Mouse (Mus musculus): ENCODE data around the gene Bicdl2. TPM values are rescaled to one million over a fixed set of nuclear protein-coding genes. Genes with fewer than 3 reads are reported as not detected.

The Bicdl2 gene
- total and polyA plus RNA-seq, 2 experiments: 0.09 TPM; not detected in 1

DNA sequence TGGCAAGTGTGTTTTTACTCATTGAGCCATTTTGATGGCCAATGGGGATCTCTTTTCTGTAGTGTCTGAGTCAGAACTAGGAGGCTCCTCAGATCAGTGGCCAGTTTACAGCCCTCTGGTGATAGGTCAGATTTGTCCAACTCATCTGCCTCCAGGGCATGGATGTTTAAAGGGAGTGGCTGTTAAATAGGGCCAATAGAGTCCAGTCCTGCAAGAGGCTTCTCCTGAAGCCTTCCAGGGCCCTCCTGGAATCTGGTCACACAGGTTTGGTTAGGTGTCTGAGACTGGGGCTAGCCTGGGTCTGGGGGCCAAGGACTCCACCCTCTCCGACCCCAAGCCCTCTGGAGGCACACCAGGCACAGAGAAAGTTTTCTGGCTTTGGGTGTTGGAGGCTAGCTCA is 34.2 kb downstream of the Bicdl2 start:
- TF ChIP-seq POLR2A (IDR thresholded peaks at IDR 0.05; ENCODE audit: extremely low read depth, insufficient read depth, low read length) (no peak), CTCF (IDR thresholded peaks at IDR 0.05; ENCODE audit: low read depth, low read length) (no peak)
- H3K27me3 ChIP-seq (ENCODE audit: control insufficient read depth, insufficient read depth, low read length): 0 out of 2 replicates have a peak, but pooled peaks cover 2% of the 10 kb centered on the region
- no peaks in the 10 kb centered on the region for H3K36me3 ChIP-seq (ENCODE audit: control insufficient read depth, insufficient read depth, low read length)
- DNase-seq (ENCODE audit: extremely low read depth, low read depth, low spot score): no peak
- WGBS: 73% methylated on average over 1 of the region's 1 CpGs
- H3K79me2 ChIP-seq (ENCODE audit: control insufficient read depth, insufficient read depth, low read length): no peaks in the 10 kb centered on the region
- no peak overlapping the region for H3K4me3 ChIP-seq (ENCODE audit: insufficient read depth, low read depth, low read length)
- no peak overlapping the region for H3K9ac ChIP-seq (ENCODE audit: low read depth, low read length)
- no peaks in the 10 kb centered on the region for H3K4me1 ChIP-seq (ENCODE audit: control insufficient read depth, insufficient read depth, low read length)
- no peak overlapping the region for H3K27ac ChIP-seq (replicated peaks; ENCODE audit: insufficient read depth, low read depth, low read length)

DNA sequence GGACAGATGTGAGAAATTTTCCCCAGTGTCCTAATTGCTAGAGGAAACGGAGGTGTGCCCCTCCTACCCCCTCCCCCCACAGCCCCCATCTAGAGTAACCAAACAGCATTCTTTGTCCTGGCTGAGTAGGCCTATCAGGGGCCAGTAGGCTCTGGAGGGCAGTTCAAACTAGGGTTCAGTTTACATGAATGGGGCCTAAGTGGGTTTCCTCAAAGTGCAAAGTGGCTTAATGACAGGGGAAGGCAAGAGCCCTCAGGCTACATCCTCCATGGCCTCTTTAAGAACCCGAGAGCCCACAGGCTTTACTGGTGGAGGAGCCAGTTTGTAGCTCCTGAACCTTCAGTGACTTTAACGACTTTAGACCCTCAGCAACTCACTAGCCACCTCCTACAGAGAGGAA is 35.5 kb downstream of the Bicdl2 start:
- 66% methylated on average over 3 of the region's 3 CpGs for WGBS
- Histone ChIP-seq H3K36me3 (ENCODE audit: control insufficient read depth, insufficient read depth, low read length) (no peaks in the 10 kb centered on the region), H3K27ac (replicated peaks; ENCODE audit: insufficient read depth, low read depth, low read length) (no peak overlapping the region), H3K27me3 (ENCODE audit: control insufficient read depth, insufficient read depth, low read length) (0 out of 2 replicates have a peak, but pooled peaks cover 2% of the 10 kb centered on the region), H3K79me2 (ENCODE audit: control insufficient read depth, insufficient read depth, low read length) (no peaks in the 10 kb centered on the region), H3K4me1 (ENCODE audit: control insufficient read depth, insufficient read depth, low read length) (no peaks in the 10 kb centered on the region), H3K9ac (ENCODE audit: low read depth, low read length) (no peak overlapping the region), H3K4me3 (ENCODE audit: insufficient read depth, low read depth, low read length) (no peak overlapping the region)
- no peak for TF ChIP-seq POLR2A (IDR thresholded peaks at IDR 0.05; ENCODE audit: extremely low read depth, insufficient read depth, low read length)
- TF ChIP-seq CTCF (IDR thresholded peaks at IDR 0.05; ENCODE audit: low read depth, low read length): no peak
- no peak for DNase-seq (ENCODE audit: extremely low read depth, low read depth, low spot score)

DNA sequence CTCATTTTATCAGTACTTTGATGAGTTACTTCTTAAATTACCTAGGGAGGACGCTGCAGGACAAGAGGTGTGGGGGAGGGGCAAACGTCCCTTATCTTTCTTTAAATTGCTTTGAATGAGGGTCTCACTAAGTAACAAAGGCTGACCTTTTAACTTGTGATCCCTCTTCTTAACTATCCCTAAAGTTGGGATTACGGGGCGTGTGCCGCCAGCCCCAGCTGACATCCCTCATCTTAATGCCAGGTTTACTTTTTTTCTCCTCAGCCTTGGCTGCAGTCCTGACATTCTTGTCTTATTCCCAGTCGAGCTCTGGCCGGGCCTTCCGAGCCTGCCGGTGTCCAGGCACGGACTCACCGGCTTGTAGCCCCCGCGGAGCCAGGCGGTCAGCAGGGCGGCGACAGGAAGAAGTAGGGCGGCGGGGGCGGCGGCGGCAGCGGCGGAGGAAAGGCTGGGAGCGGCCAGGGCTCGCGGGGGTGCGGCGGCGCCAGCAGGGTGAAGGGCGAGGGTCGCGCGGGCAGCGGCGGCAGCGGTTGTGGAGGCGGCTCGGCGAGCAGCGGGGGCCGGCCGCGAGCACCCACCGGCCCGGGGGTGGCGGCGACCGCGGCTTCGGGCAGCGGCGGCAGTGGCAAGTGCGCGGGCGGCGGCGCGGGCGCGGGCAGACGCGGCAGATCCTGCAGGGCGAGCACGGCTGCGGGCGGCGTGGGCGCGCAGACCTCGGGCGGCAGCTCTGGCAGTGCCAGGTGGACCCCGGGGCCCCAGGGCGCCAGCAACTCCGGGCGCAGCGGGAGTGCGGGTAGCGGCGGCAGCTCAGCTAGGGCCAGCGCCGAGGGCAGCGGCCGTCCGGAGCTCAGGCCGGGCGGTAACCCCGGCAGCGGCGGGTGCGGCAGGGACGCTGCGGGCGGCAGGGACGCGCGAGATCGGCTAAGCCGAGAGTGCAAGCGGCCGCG is 39.1 kb downstream of the Bicdl2 start:
- 0 out of 2 replicates have a peak, but pooled peaks cover 2% of the 10 kb centered on the region for H3K27me3 ChIP-seq (ENCODE audit: control insufficient read depth, insufficient read depth, low read length)
- 2% methylated on average over 72 of the region's 101 CpGs for WGBS
- no peaks in the 10 kb centered on the region for H3K79me2 ChIP-seq (ENCODE audit: control insufficient read depth, insufficient read depth, low read length)
- H3K4me1 ChIP-seq (ENCODE audit: control insufficient read depth, insufficient read depth, low read length): no peaks in the 10 kb centered on the region
- TF ChIP-seq CTCF (IDR thresholded peaks at IDR 0.05; ENCODE audit: low read depth, low read length): no peak
- TF ChIP-seq POLR2A (IDR thresholded peaks at IDR 0.05; ENCODE audit: extremely low read depth, insufficient read depth, low read length): no peak
- H3K36me3 ChIP-seq (ENCODE audit: control insufficient read depth, insufficient read depth, low read length): no peaks in the 10 kb centered on the region
- H3K27ac ChIP-seq (replicated peaks; ENCODE audit: insufficient read depth, low read depth, low read length): no peak overlapping the region
- peak overlapping the region; percentile 68 for H3K9ac ChIP-seq (ENCODE audit: low read depth, low read length)
- peak overlapping the region; percentile 55 for H3K4me3 ChIP-seq (ENCODE audit: insufficient read depth, low read depth, low read length)
- DNase-seq (ENCODE audit: extremely low read depth, low read depth, low spot score): peak; percentile 15

DNA sequence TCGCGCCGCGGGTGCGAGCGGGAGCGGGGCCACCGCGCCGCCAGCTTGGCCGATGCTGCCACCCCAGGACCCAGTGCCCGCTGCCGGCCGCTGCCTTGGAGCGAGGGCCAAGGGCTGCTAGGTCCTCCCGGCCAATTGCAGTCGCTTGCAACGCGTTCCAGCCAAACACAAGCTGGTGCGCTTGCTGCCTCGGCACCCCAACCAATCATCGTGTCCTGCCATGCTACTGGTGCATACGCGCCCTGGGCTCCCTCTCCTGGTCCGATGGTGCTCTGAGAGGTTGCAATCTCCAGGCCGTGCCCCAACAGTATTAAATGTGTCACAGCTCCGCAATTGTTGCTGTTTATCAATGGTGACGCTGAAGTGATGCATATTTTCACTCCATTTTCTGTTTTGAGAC is 39.8 kb downstream of the Bicdl2 start:
- H3K4me3 ChIP-seq (ENCODE audit: insufficient read depth, low read depth, low read length): peak overlapping the region; percentile 55
- H3K79me2 ChIP-seq (ENCODE audit: control insufficient read depth, insufficient read depth, low read length): no peaks in the 10 kb centered on the region
- H3K9ac ChIP-seq (ENCODE audit: low read depth, low read length): peak overlapping the region; percentile 68
- peak; percentile 86 for TF ChIP-seq CTCF (IDR thresholded peaks at IDR 0.05; ENCODE audit: low read depth, low read length)
- no peak for TF ChIP-seq POLR2A (IDR thresholded peaks at IDR 0.05; ENCODE audit: extremely low read depth, insufficient read depth, low read length)
- H3K4me1 ChIP-seq (ENCODE audit: control insufficient read depth, insufficient read depth, low read length): no peaks in the 10 kb centered on the region
- peak; percentile 91 for DNase-seq (ENCODE audit: extremely low read depth, low read depth, low spot score)
- H3K36me3 ChIP-seq (ENCODE audit: control insufficient read depth, insufficient read depth, low read length): no peaks in the 10 kb centered on the region
- no peak overlapping the region for H3K27ac ChIP-seq (replicated peaks; ENCODE audit: insufficient read depth, low read depth, low read length)
- peaks cover 2% of the 10 kb centered on the region; the same call in 1 of the 2 replicates for H3K27me3 ChIP-seq (ENCODE audit: control insufficient read depth, insufficient read depth, low read length)
- WGBS: under 1% methylated on average over 28 of the region's 28 CpGs

GRCm38 (mm10) chr17:23703301-23703700 is 43.0 kb downstream of the Bicdl2 start:
- H3K27me3 ChIP-seq (ENCODE audit: control insufficient read depth, insufficient read depth, low read length): no peaks in the 10 kb centered on the region; the same call in 1 of the 2 replicates
- H3K79me2 ChIP-seq (ENCODE audit: control insufficient read depth, insufficient read depth, low read length): no peaks in the 10 kb centered on the region
- no peaks in the 10 kb centered on the region for H3K4me1 ChIP-seq (ENCODE audit: control insufficient read depth, insufficient read depth, low read length)
- no peak overlapping the region for H3K4me3 ChIP-seq (ENCODE audit: insufficient read depth, low read depth, low read length)
- no peaks in the 10 kb centered on the region for H3K36me3 ChIP-seq (ENCODE audit: control insufficient read depth, insufficient read depth, low read length)
- no peak overlapping the region for H3K9ac ChIP-seq (ENCODE audit: low read depth, low read length)
- H3K27ac ChIP-seq (replicated peaks; ENCODE audit: insufficient read depth, low read depth, low read length): no peak overlapping the region
- DNase-seq (ENCODE audit: extremely low read depth, low read depth, low spot score): no peak
- TF ChIP-seq CTCF (IDR thresholded peaks at IDR 0.05; ENCODE audit: low read depth, low read length) (no peak), POLR2A (IDR thresholded peaks at IDR 0.05; ENCODE audit: extremely low read depth, insufficient read depth, low read length) (no peak)
- 89% methylated on average over 9 of the region's 9 CpGs for WGBS

DNA sequence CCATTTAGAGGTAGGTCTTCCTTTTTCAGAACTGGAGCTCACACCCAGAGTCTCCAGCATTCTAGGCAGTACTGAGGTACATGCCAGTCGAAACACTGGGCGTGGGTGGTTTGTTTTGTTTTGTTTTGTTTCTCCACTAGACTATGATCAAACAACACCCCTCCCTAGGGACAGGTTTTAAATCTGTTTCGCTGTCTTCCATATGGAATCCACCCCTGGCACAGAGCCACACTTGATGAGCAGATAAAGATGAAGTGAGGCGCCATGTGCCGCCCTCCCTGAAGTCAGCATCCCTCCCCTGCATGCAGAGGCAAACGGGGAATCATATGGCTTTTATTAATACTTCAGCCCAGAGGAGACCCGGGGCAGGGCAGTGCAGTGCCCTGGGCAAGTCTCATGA is 44.4 kb downstream of the Bicdl2 start:
- H3K27me3 ChIP-seq (ENCODE audit: control insufficient read depth, insufficient read depth, low read length): no peaks in the 10 kb centered on the region; the same call in 1 of the 2 replicates
- DNase-seq (ENCODE audit: extremely low read depth, low read depth, low spot score): no peak
- 71% methylated on average over 7 of the region's 7 CpGs for WGBS
- no peak overlapping the region for H3K9ac ChIP-seq (ENCODE audit: low read depth, low read length)
- H3K4me3 ChIP-seq (ENCODE audit: insufficient read depth, low read depth, low read length): no peak overlapping the region
- no peak for TF ChIP-seq CTCF (IDR thresholded peaks at IDR 0.05; ENCODE audit: low read depth, low read length)
- no peak for TF ChIP-seq POLR2A (IDR thresholded peaks at IDR 0.05; ENCODE audit: extremely low read depth, insufficient read depth, low read length)
- H3K36me3 ChIP-seq (ENCODE audit: control insufficient read depth, insufficient read depth, low read length): no peaks in the 10 kb centered on the region
- H3K27ac ChIP-seq (replicated peaks; ENCODE audit: insufficient read depth, low read depth, low read length): no peak overlapping the region
- no peaks in the 10 kb centered on the region for H3K79me2 ChIP-seq (ENCODE audit: control insufficient read depth, insufficient read depth, low read length)
- H3K4me1 ChIP-seq (ENCODE audit: control insufficient read depth, insufficient read depth, low read length): no peaks in the 10 kb centered on the region
